Mouse (Mus musculus) lung, adult 2 months (tissue): ENCODE data around the gene Ociad1.

Experiments used
- CTCF ChIP-seq: fragments of 200-500 bp; IDR thresholded peaks from 2 replicates; pipeline ENCODE4 v1.5.1; 2011; ENCODE audit warnings: mild to moderate bottlenecking, low read length, control low read depth; ENCODE audit not compliant: insufficient read depth
- POLR2A ChIP-seq: fragments of 200-500 bp; IDR thresholded peaks from 2 replicates; pipeline ENCODE4 v1.6.1; 2011; ENCODE audit warnings: low read depth, mild to moderate bottlenecking, control low read depth, low read length, borderline replicate concordance; ENCODE audit errors: extremely low read depth

DNA sequence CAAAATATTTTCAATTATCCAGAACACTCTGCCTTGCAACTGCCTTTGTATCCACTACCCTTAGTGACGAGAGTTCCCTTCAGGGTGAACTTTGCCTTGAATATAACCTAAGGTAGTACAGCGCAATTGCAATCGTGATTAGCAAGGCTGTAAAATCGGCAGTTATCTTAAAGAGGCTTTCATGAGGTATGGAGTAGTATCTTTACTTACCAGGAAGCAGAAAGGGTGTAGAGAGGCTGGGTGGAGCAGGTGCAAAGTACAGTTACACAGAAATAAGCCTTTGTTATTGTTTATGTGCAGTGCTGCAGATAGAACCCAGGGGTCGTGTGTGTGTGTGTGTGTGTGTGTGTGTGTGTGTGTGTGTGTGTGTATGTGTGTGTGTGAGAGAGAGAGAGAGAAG lies 62.8 kb downstream of the Ociad1 start:
- TF ChIP-seq CTCF (no peak), POLR2A (no peak)
